28 mouse cellular contexts compared by ENCODE assay signal in genomic region chr8:78838656-78839413, GRCm38 (mm10). TPM values are rescaled to one million over a fixed set of nuclear protein-coding genes. Genes with fewer than 3 reads are reported as not detected.
A peak's percentile ranks its signal among the peaks of the same experiment; 100 is the strongest.
DNase-seq lines count a peak whose midpoint lies in the region; ATAC-seq and TF ChIP-seq lines count a peak whose summit lies in the region.
"Had no signal": no experiment of that assay in that cellular context is flagged by ENCODE, and none has a peak within 500 bp of the region (broad histone marks: within the 10 kb centered on the region; RNA-seq: fewer than 3 reads in every experiment).

No protein-coding gene starts in this region.

- H3K9me3 ChIP-seq in lung, postnatal 0 days (ENCODE audit: low read length) = no peaks in the 10 kb centered on the region
- no peaks in the 10 kb centered on the region for H3K9me3 ChIP-seq in kidney, embryonic 16.5 days (ENCODE audit: low read length)
- H3K9me3 ChIP-seq: embryonic facial prominence, embryonic 10.5 days; embryonic facial prominence, embryonic 15.5 days; heart, embryonic 10.5 days; heart, embryonic 15.5 days; hindbrain, embryonic 13.5 days; megakaryocyte, embryonic 14.5 days; midbrain, embryonic 13.5 days; neural tube, embryonic 15.5 days had no signal

- H3K36me3 ChIP-seq in lung, postnatal 0 days (ENCODE audit: insufficient read depth, low read length) = no peaks in the 10 kb centered on the region
- H3K36me3 ChIP-seq in kidney, embryonic 16.5 days (ENCODE audit: insufficient read depth, low read length) = no peaks in the 10 kb centered on the region
- H3K36me3 ChIP-seq: embryonic facial prominence, embryonic 10.5 days; embryonic facial prominence, embryonic 15.5 days; heart, embryonic 10.5 days; heart, embryonic 15.5 days; hindbrain, embryonic 13.5 days; midbrain, embryonic 13.5 days; neural tube, embryonic 15.5 days had no signal

- no peak for TF ChIP-seq EP300 in lung, postnatal 0 days (IDR thresholded peaks at IDR 0.05)

- no peak overlapping the region for H3K4me2 ChIP-seq in lung, postnatal 0 days (replicated peaks; ENCODE audit: low read depth, low read length)
- no peak overlapping the region for H3K4me2 ChIP-seq in kidney, embryonic 16.5 days (replicated peaks; ENCODE audit: low read depth, low read length)
- H3K4me2 ChIP-seq: embryonic facial prominence, embryonic 15.5 days; heart, embryonic 15.5 days; hindbrain, embryonic 13.5 days; midbrain, embryonic 13.5 days; neural tube, embryonic 15.5 days had no signal

- 62% methylated on average over 7 of the region's 7 CpGs for WGBS in lung, postnatal 0 days
- 64% methylated on average over 7 of the region's 7 CpGs for WGBS in kidney, embryonic 16.5 days

- no peaks in the 10 kb centered on the region for H3K27me3 ChIP-seq in lung, postnatal 0 days (replicated peaks; ENCODE audit: insufficient read depth, low read length)
- H3K27me3 ChIP-seq in kidney, embryonic 16.5 days (ENCODE audit: insufficient read depth, low read length) = no peaks in the 10 kb centered on the region
- H3K27me3 ChIP-seq: embryonic facial prominence, embryonic 15.5 days; heart, embryonic 15.5 days; hindbrain, embryonic 13.5 days; megakaryocyte, embryonic 14.5 days; midbrain, embryonic 13.5 days; neural tube, embryonic 15.5 days had no signal

- no peak overlapping the region for H3K27ac ChIP-seq in lung, postnatal 0 days (ENCODE audit: low read length)
- H3K27ac ChIP-seq in kidney, embryonic 16.5 days (ENCODE audit: low read length) = no peak overlapping the region
- H3K27ac ChIP-seq: embryonic facial prominence, embryonic 10.5 days; embryonic facial prominence, embryonic 15.5 days; heart, embryonic 10.5 days; heart, embryonic 15.5 days; hindbrain, embryonic 13.5 days; liver, embryonic 14.5 days; midbrain, embryonic 13.5 days; neural tube, embryonic 15.5 days had no signal

- DNase-seq in lung, postnatal 0 days (ENCODE audit: low spot score) = no peak
- DNase-seq in lung, postnatal 36 days = no peak
- peak; percentile 18 for DNase-seq in brain, adult 2 months (ENCODE audit: low read depth, low spot score)
- DNase-seq in embryo, embryonic 10.5 days (ENCODE audit: low spot score) = no peak
- DNase-seq: cerebellum, adult 18-20 months; cerebellum, postnatal 10 days; gastrocnemius, postnatal 10 days; heart, adult 11 months; kidney, adult 8-10 months; kidney, postnatal 10 days; liver; lung, adult 2 months; lung, postnatal 14 days; retina, postnatal 1 day; right cerebral cortex, postnatal 14 days; thymus, postnatal 4 days had no signal

- no peak overlapping the region for H3K9ac ChIP-seq in lung, postnatal 0 days (replicated peaks; ENCODE audit: low read depth)
- no peak overlapping the region for H3K9ac ChIP-seq in kidney, embryonic 16.5 days (replicated peaks; ENCODE audit: low read length)
- H3K9ac ChIP-seq: embryonic facial prominence, embryonic 15.5 days; heart, embryonic 15.5 days; hindbrain, embryonic 13.5 days; liver, embryonic 14.5 days; midbrain, embryonic 13.5 days; neural tube, embryonic 15.5 days had no signal

- peak; percentile 54 for ATAC-seq in lung, postnatal 0 days
- ATAC-seq in megakaryocyte, adult 5-6 weeks (ENCODE audit: poor library complexity, severe bottlenecking) = peak; percentile 27; the same call in 1 of the 2 replicates
- no peak for ATAC-seq in kidney, embryonic 16.5 days (ENCODE audit: low FRiP score, low TSS enrichment)
- ATAC-seq: intestine, embryonic 16.5 days; midbrain, embryonic 13.5 days had no signal

- TF ChIP-seq CTCF in lung, postnatal 0 days (IDR thresholded peaks at IDR 0.05) = no peak

- H3K4me3 ChIP-seq in lung, postnatal 0 days (ENCODE audit: low read depth, low read length) = no peak overlapping the region
- H3K4me3 ChIP-seq in kidney, embryonic 16.5 days (ENCODE audit: low read length) = no peak overlapping the region
- H3K4me3 ChIP-seq: embryonic facial prominence, embryonic 10.5 days; embryonic facial prominence, embryonic 15.5 days; heart, embryonic 10.5 days; heart, embryonic 15.5 days; hindbrain, embryonic 13.5 days; megakaryocyte, embryonic 14.5 days; midbrain, embryonic 13.5 days; neural tube, embryonic 15.5 days had no signal

- no peaks in the 10 kb centered on the region for H3K4me1 ChIP-seq in lung, postnatal 0 days (ENCODE audit: insufficient read depth, low read depth, low read length)
- no peaks in the 10 kb centered on the region for H3K4me1 ChIP-seq in kidney, embryonic 16.5 days (ENCODE audit: insufficient read depth, low read length)
- H3K4me1 ChIP-seq: embryonic facial prominence, embryonic 10.5 days; embryonic facial prominence, embryonic 15.5 days; heart, embryonic 10.5 days; heart, embryonic 15.5 days; hindbrain, embryonic 13.5 days; midbrain, embryonic 13.5 days; neural tube, embryonic 15.5 days had no signal

RNA-seq across cellular contexts. Expression of gene Lsm6, which starts 17.9 kb away (rescaled TPM):
- polyA plus RNA-seq in lung, postnatal 0 days (2015; fragmentation: Nextera tagmentation; extraction: Ambion mirVana) = 82.9 and 96.4 TPM in 2 replicates
- 106 and 128 TPM in 2 replicates for total RNA-seq in megakaryocyte, adult 5-6 weeks (2015)
- 92.7 and 115 TPM in 2 replicates for total RNA-seq in megakaryocyte, adult 5-6 weeks (2017)
- polyA plus RNA-seq in kidney, embryonic 16.5 days (2015; fragmentation: Nextera tagmentation; extraction: Ambion mirVana) = 182 and 200 TPM in 2 replicates
